Mouse (Mus musculus) heart, postnatal 4 days (tissue): ENCODE measurements around the gene Olfr1039. TPM values are rescaled to one million over a fixed set of nuclear protein-coding genes. Genes with fewer than 3 reads are reported as not detected.
"Not testable (repeated sequence)": the region's sequence is repeated elsewhere in the genome, so short reads cannot be mapped to it uniquely, and the experiment has no call there.

Experiments used
- DNase-seq: peaks from one replicate; pipeline ENCODE4 v3.0.0; 2021
- total RNA-seq, 2 experiments: library from RNA; stranded (reverse); gene quantifications; 2 replicates each; pipeline ENCODE4 v1.2.3; 2021

Gene Olfr1039
- total RNA-seq: not detected

DNA sequence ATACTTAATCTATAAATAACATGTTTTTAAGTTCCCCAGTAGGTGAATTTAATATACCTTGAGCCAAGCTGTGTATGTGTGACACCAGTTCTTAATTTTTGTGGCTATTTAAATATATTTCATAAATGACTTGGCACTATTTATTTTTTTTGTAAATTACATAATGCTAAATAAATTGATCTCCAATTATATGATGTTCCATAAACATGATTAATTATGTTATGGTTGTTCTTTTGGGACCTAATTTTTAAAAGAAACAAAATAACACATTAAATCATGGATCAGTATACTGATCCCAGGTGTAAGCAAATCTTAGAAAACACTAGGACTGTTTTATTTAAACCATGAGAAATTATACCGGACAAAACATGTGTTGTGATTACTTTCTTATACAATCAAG, at the start of gene Olfr1039:
Gene Olfr1039, minus strand, starts transcription at position 101 of the 400 bp plus-strand sequence.
- no peak for DNase-seq

DNA sequence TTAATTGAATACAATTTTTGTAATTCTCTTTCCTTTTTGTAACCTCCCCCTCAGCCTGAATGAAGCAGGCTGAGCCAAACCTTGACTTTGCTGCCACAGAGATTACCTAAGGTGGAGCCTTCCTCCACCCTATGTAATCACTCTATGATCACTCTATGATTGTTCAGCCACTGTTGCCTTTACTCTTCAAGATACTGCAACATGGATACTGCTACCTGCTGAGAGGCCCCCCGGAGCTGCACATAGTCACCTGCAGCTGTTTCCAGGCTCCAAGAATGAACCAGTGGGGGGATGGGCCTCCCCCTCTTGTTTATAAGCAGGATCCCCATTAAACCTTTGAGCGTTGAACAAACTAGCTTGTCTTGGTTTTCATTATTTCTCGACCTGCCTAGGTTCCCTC, 44.2 kb upstream of the Olfr1039 start:
- no peak for DNase-seq

DNA sequence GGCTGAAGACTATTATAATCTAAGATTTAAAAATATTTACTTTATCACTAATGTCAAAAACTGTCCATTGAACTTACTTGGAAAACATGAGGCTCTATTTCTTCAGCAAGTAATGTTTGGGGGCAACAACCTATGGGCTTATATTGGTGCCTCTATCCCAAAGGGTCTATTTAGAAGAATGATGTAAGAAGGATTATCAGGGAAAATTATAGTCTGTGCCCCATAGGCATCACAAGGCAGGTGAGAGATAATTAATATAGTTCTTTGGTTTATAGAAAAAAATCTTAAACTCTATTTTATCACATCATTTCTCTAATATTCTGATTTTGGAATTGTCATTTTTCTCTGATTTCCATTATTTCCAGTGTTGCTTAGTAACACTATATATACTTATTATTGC, 42.0 kb upstream of the Olfr1039 start, which contains the start of gene Olfr1044:
Gene Olfr1044, minus strand, starts transcription at position 101 of the 400 bp plus-strand sequence.
- no peak for DNase-seq

DNA sequence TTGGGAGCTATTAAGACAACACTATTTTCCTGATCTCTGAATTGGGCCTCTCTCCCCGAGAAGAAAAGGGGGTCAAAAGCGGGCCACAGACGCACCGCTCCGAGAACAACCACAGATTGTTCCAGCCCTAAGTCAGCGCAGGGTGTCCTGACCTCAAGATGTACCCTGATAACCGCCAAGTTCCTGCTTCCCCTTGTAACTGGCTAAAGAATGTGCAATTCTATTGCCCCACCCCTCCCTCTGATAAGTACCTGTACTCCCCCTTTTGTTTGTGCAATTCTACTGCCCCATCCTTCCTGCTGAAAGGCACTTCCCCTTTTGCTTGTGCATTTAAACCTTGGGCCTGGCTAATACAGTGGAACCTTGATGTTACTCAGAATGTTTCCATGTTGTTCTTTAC, 39.7 kb upstream of the Olfr1039 start:
- not testable (repeated sequence) for DNase-seq

DNA sequence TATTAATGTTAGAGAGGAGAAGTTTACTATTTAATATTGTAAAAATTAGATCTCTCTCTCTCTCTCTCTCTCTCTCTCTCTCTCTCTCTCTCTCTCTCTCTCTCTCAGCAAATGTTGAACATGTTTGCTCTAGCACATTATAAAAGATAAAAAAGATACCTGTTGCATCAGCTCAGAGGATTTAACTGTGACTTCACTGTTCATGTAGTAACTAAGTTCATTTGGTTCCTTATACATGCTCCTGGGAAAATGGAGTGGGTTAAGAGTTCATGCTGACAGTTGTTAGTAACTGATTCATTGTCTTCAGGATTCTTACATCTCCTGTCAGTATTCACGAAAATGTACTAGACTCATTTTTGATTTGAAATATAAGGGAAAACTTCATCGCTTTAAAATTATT, 31.7 kb upstream of the Olfr1039 start, which contains the start of gene Olfr1043:
Gene Olfr1043, minus strand, starts transcription at position 101 of the 400 bp plus-strand sequence.
- DNase-seq: no peak

DNA sequence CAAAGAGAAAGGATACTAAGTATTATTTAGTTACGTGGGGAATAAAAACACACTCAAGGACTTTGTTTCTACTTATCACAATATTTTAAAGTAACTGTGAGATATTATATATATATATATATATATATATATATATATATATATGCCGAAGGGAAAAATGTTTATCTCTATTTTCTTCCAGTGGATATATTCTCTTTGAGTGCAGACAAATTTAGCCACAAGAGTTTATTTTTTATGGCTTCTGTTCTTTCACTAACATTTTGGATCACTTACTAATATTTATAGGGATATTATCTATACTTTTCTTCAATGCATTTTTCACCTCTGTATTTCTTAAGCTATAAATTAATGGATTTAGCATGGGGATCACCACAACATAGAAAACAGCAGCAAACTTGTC, 26.0 kb upstream of the Olfr1039 start, which contains the start of gene Olfr1042:
Gene Olfr1042, minus strand, starts transcription at position 101 of the 400 bp plus-strand sequence.
- no peak for DNase-seq

DNA sequence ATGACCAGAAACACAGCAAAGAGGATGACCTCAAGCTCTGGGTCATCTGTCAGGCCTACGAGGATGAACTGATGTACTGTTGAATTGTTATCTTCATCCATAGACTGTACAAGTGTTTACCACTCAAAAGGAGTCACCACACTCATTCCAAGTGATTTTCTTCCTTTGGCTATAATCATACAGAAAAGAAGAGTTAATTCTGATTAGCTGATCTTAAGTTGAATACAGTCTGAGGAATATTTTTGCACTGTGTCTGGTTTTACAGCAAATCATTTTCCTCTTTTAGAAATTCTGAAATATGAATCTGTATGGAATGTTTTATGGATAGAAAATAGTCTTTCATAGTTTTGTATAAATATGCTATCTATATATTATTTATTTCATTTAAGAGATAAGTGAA, 10.9 kb upstream of the Olfr1039 start, which contains the start of gene Olfr1040:
Gene Olfr1040, minus strand, starts transcription at position 101 of the 400 bp plus-strand sequence.
- DNase-seq: no peak

DNA sequence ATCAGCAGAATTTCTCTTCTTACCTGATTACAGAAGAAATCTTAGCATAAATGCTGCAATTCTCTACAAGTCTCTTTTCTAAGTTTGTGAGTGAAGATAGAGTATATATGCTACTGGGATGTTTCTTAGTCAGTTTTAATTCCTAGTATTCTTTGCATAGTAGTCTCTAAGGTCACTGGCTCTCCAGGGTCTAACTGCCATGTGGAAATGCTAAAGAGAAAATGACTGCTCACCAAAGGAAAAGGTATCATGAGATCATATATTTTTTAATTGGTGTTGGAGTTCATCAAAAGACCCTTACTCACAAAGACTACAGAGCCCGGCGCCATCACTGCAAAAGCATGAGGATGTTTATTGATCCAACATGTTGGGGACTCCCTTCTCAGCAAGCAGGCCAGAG, 48.4 kb downstream of the Olfr1039 start, which contains the start of gene Olfr1037:
Gene Olfr1037, minus strand, starts transcription at position 101 of the 400 bp plus-strand sequence.
- DNase-seq: no peak

DNA sequence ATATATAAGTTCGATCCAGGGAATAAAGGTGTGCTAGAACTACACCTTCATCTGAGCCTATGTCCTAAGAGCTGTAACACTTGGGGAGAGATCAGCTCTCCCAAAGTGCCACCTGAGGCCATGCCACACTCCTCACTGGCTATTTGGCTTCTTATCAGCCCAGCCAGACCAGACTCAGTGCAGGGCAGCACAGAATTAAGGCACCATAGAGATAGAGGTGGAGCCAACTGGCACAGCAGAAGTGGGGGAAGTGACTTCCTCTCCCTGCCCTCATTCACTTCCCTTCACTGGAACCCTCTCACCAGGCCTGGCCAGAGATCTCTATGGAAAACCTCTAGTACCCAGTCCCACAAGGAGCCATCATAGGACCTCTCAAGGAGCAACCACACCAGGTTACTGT, 55.2 kb downstream of the Olfr1039 start:
- not testable (repeated sequence) for DNase-seq

Other genes with a start within 250 kb of the Olfr1039 start
- gene Olfr1024, start 230.9 kb downstream of the Olfr1039 start, total RNA-seq: not detected
- not detected for gene Olfr1025-ps1, start 220.7 kb downstream of the Olfr1039 start, total RNA-seq
- not detected for gene Olfr1026, start 214.4 kb downstream of the Olfr1039 start, total RNA-seq
- not detected for gene Olfr1028, start 185.5 kb downstream of the Olfr1039 start, total RNA-seq
- gene Olfr1029, start 162.0 kb downstream of the Olfr1039 start, total RNA-seq: not detected
- not detected for gene Olfr1030, start 156.7 kb downstream of the Olfr1039 start, total RNA-seq
- gene Olfr1031, start 145.6 kb downstream of the Olfr1039 start, total RNA-seq: not detected
- gene Olfr1032, start 130.4 kb downstream of the Olfr1039 start, total RNA-seq: not detected
- gene Olfr1033, start 115.3 kb downstream of the Olfr1039 start, total RNA-seq: 1 to 10 TPM in 1 of 2 experiments, under 1 TPM in 1; 0.43 to 1.1 TPM
- gene Olfr1034, start 90.1 kb downstream of the Olfr1039 start, total RNA-seq: under 1 TPM in 1 of 2 experiments, not detected in 1; 0.07 TPM
- not detected for gene Olfr1036, start 61.9 kb downstream of the Olfr1039 start, total RNA-seq
- gene Olfr1037, start 48.5 kb downstream of the Olfr1039 start, total RNA-seq: not detected
- gene Olfr1040, start 10.8 kb upstream of the Olfr1039 start, total RNA-seq: not detected
- gene Olfr1042, start 25.9 kb upstream of the Olfr1039 start, total RNA-seq: not detected
- not detected for gene Olfr1043, start 31.6 kb upstream of the Olfr1039 start, total RNA-seq
- gene Olfr1044, start 41.9 kb upstream of the Olfr1039 start, total RNA-seq: not detected
- gene Olfr52, start 49.8 kb upstream of the Olfr1039 start, total RNA-seq: not detected
- not detected for gene Olfr1045, start 67.1 kb upstream of the Olfr1039 start, total RNA-seq
- gene Olfr1046, start 83.4 kb upstream of the Olfr1039 start, total RNA-seq: not detected
- gene Olfr1047, start 95.5 kb upstream of the Olfr1039 start, total RNA-seq: not detected
- not detected for gene Olfr1048, start 104.4 kb upstream of the Olfr1039 start, total RNA-seq
- gene Olfr1049, start 122.4 kb upstream of the Olfr1039 start, total RNA-seq: not detected
- not detected for gene Olfr1051, start 143.2 kb upstream of the Olfr1039 start, total RNA-seq
- gene Olfr1052, start 156.5 kb upstream of the Olfr1039 start, total RNA-seq: not detected
- gene Olfr1053, start 179.4 kb upstream of the Olfr1039 start, total RNA-seq: not detected
- not detected for gene Olfr1054, start 199.5 kb upstream of the Olfr1039 start, total RNA-seq
- gene Olfr1055, start 214.4 kb upstream of the Olfr1039 start, total RNA-seq: not detected
- not detected for gene Olfr1056, start 226.5 kb upstream of the Olfr1039 start, total RNA-seq
- not detected for gene Olfr1057, start 242.5 kb upstream of the Olfr1039 start, total RNA-seq